Mouse (Mus musculus): ENCODE data around the gene Mapk12. TPM values are rescaled to one million over a fixed set of nuclear protein-coding genes. Genes with fewer than 3 reads are reported as not detected.

Mapk12 gene
- total and polyA plus RNA-seq, 2 experiments from 2014 or later = 18.9 to 55.2 TPM

DNA sequence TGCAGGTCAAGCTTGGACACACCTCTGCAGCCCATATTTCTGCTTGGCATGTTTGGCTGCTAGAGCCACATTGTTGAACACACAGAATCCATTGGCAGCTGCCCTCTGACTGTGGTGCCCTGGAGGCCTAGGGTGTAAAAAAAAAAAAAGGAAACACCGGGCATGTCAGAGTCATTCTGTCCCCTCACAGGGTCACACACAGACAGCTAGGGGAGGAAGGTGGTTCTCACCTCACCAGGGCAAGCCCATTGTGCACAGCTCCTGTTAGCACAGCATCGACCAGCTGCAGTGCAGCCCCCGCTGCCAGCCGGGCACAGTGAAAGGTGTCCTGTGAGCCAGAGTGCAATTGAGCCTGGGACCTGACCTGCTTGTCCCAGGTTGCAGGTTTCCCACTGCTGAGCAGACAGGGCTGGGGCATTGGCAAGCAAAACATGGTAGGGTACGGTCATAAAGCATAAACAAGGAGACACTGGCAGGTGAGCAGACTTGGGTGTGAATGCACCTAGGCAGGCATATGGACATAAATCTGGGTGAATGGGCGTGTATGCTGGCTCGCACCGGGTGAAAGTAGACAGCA, 13.1 kb downstream of the Mapk12 start:
- Histone ChIP-seq H3K9ac (replicated peaks; ENCODE audit: low read depth, low read length) (peak overlapping the region; percentile 57; the same call in 1 of the 2 replicates), H3K4me2 (ENCODE audit: low read depth, low read length) (peak overlapping the region; percentile 66), H3K27me3 (ENCODE audit: control insufficient read depth, insufficient read depth, low read length) (no peaks in the 10 kb centered on the region), H3K4me3 (ENCODE audit: low read depth, low read length) (no peak overlapping the region), H3K27ac (ENCODE audit: low read depth) (no peak overlapping the region), H3K9me3 (replicated peaks; ENCODE audit: control insufficient read depth, low read length) (no peaks in the 10 kb centered on the region), H3K4me1 (ENCODE audit: control insufficient read depth, insufficient read depth) (peaks cover 17% of the 10 kb centered on the region), H3K36me3 (replicated peaks; ENCODE audit: control insufficient read depth, insufficient read depth, low read length) (0 out of 2 replicates have a peak, but pooled peaks cover 8% of the 10 kb centered on the region)
- DNase-seq (ENCODE audit: low spot score) (no peak), ATAC-seq (ENCODE audit: insufficient read depth, low read depth) (no peak)
- 81% methylated on average over 8 of the region's 8 CpGs for WGBS
- TF ChIP-seq CTCF (IDR thresholded peaks at IDR 0.05; ENCODE audit: low read depth) (no peak), EP300 (IDR thresholded peaks at IDR 0.05; ENCODE audit: low read depth) (no peak)

- Histone ChIP-seq H3K27ac (ENCODE audit: low read depth) (no peak overlapping the region), H3K4me1 (ENCODE audit: control insufficient read depth, insufficient read depth) (peaks cover 25% of the 10 kb centered on the region), H3K9ac (replicated peaks; ENCODE audit: low read depth, low read length) (no peak overlapping the region), H3K36me3 (replicated peaks; ENCODE audit: control insufficient read depth, insufficient read depth, low read length) (0 out of 2 replicates have a peak, but pooled peaks cover under 1% of the 10 kb centered on the region), H3K27me3 (ENCODE audit: control insufficient read depth, insufficient read depth, low read length) (no peaks in the 10 kb centered on the region), H3K9me3 (replicated peaks; ENCODE audit: control insufficient read depth, low read length) (no peaks in the 10 kb centered on the region), H3K4me2 (ENCODE audit: low read depth, low read length) (no peak overlapping the region), H3K4me3 (ENCODE audit: low read depth, low read length) (no peak overlapping the region)
- WGBS = 83% methylated on average over 8 of the region's 8 CpGs
- TF ChIP-seq EP300 (IDR thresholded peaks at IDR 0.05; ENCODE audit: low read depth) (no peak), CTCF (IDR thresholded peaks at IDR 0.05; ENCODE audit: low read depth) (no peak)
- DNase-seq (ENCODE audit: low spot score) (no peak), ATAC-seq (ENCODE audit: insufficient read depth, low read depth) (no peak)
Observed at GRCm38 (mm10) chr15:89126622-89127021, 13.9 kb downstream of the Mapk12 start.

DNA sequence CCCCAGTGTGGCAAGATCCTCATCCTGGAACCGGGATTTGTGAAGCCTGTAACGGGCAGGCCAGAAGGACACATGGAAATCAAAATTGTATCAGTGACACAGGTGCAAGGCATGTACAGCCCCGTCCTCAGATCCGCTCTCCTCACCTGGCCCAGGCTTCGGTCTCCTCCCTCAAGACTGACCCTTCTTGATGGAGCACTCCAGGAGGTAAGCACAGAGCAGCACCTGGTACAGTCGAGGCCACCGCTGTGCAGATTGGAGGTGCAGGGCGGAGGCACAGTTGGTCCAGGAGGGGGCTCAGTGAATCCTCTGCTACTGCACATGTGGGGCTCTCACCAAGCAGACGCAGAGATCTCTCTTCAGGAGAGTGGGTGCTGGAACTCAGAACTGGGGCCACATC, 15.2 kb downstream of the Mapk12 start:
- ATAC-seq (ENCODE audit: insufficient read depth, low read depth) (no peak), DNase-seq (ENCODE audit: low spot score) (no peak)
- Histone ChIP-seq H3K9me3 (replicated peaks; ENCODE audit: control insufficient read depth, low read length) (no peaks in the 10 kb centered on the region), H3K36me3 (replicated peaks; ENCODE audit: control insufficient read depth, insufficient read depth, low read length) (peaks cover 2% of the 10 kb centered on the region), H3K4me3 (ENCODE audit: low read depth, low read length) (no peak overlapping the region), H3K4me1 (ENCODE audit: control insufficient read depth, insufficient read depth) (peaks cover 35% of the 10 kb centered on the region), H3K9ac (replicated peaks; ENCODE audit: low read depth, low read length) (no peak overlapping the region), H3K4me2 (ENCODE audit: low read depth, low read length) (no peak overlapping the region), H3K27ac (ENCODE audit: low read depth) (no peak overlapping the region), H3K27me3 (ENCODE audit: control insufficient read depth, insufficient read depth, low read length) (no peaks in the 10 kb centered on the region)
- WGBS = 96% methylated on average over 9 of the region's 9 CpGs
- no peak for TF ChIP-seq EP300 (IDR thresholded peaks at IDR 0.05; ENCODE audit: low read depth)

DNA sequence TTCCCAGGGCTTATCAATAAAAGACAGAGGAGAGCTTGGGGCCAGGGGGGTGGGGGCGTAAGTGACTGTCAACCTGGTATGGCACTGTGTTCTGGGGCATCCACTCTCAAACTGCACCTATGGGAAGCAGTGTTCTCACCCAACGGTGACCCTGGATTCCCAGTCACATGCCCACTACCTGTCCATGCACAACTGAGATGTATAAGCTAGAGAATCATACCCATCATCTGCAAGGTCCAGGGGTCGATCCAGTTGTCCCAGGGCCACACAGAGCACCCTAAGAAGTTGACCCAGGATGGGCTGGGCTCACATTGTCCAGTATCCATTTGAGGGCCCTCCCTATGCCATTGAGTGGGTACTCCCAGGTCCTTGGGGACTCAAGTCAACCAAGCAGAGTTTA, 16.2 kb downstream of the Mapk12 start:
- DNase-seq (ENCODE audit: low spot score) (no peak), ATAC-seq (ENCODE audit: insufficient read depth, low read depth) (no peak)
- no peak for TF ChIP-seq EP300 (IDR thresholded peaks at IDR 0.05; ENCODE audit: low read depth)
- no peak for TF ChIP-seq CTCF (IDR thresholded peaks at IDR 0.05; ENCODE audit: low read depth)
- Histone ChIP-seq H3K9ac (replicated peaks; ENCODE audit: low read depth, low read length) (no peak overlapping the region), H3K4me2 (ENCODE audit: low read depth, low read length) (no peak overlapping the region), H3K27ac (ENCODE audit: low read depth) (no peak overlapping the region), H3K4me1 (ENCODE audit: control insufficient read depth, insufficient read depth) (peaks cover 35% of the 10 kb centered on the region), H3K36me3 (replicated peaks; ENCODE audit: control insufficient read depth, insufficient read depth, low read length) (peaks cover 6% of the 10 kb centered on the region), H3K27me3 (ENCODE audit: control insufficient read depth, insufficient read depth, low read length) (no peaks in the 10 kb centered on the region), H3K9me3 (replicated peaks; ENCODE audit: control insufficient read depth, low read length) (no peaks in the 10 kb centered on the region), H3K4me3 (ENCODE audit: low read depth, low read length) (no peak overlapping the region)
- 78% methylated on average over 3 of the region's 3 CpGs for WGBS

GRCm38 (mm10) chr15:89123595-89123994, 16.9 kb downstream of the Mapk12 start:
- Histone ChIP-seq H3K36me3 (replicated peaks; ENCODE audit: control insufficient read depth, insufficient read depth, low read length) (peaks cover 10% of the 10 kb centered on the region), H3K9me3 (replicated peaks; ENCODE audit: control insufficient read depth, low read length) (no peaks in the 10 kb centered on the region), H3K27ac (ENCODE audit: low read depth) (peak overlapping the region; percentile 60), H3K9ac (replicated peaks; ENCODE audit: low read depth, low read length) (peak overlapping the region; percentile 35; the same call in 1 of the 2 replicates), H3K4me3 (ENCODE audit: low read depth, low read length) (peak overlapping the region; percentile 75), H3K4me1 (ENCODE audit: control insufficient read depth, insufficient read depth) (peaks cover 35% of the 10 kb centered on the region), H3K4me2 (ENCODE audit: low read depth, low read length) (peak overlapping the region; percentile 96), H3K27me3 (ENCODE audit: control insufficient read depth, insufficient read depth, low read length) (no peaks in the 10 kb centered on the region)
- DNase-seq (ENCODE audit: low spot score) = no peak
- no peak for TF ChIP-seq CTCF (IDR thresholded peaks at IDR 0.05; ENCODE audit: low read depth)
- no peak for TF ChIP-seq EP300 (IDR thresholded peaks at IDR 0.05; ENCODE audit: low read depth)
- 40% methylated on average over 11 of the region's 11 CpGs for WGBS
- no peak for ATAC-seq (ENCODE audit: insufficient read depth, low read depth)

All from heart, postnatal 0 days (tissue).